Mouse (Mus musculus) ovary, postnatal 10 days (tissue): ENCODE data around the gene Siah2.

Experiments used
- DNase-seq: peaks from one replicate; pipeline ENCODE4 v3.0.0; 2022; ENCODE audit warnings: low spot score

Gene Siah2

DNA sequence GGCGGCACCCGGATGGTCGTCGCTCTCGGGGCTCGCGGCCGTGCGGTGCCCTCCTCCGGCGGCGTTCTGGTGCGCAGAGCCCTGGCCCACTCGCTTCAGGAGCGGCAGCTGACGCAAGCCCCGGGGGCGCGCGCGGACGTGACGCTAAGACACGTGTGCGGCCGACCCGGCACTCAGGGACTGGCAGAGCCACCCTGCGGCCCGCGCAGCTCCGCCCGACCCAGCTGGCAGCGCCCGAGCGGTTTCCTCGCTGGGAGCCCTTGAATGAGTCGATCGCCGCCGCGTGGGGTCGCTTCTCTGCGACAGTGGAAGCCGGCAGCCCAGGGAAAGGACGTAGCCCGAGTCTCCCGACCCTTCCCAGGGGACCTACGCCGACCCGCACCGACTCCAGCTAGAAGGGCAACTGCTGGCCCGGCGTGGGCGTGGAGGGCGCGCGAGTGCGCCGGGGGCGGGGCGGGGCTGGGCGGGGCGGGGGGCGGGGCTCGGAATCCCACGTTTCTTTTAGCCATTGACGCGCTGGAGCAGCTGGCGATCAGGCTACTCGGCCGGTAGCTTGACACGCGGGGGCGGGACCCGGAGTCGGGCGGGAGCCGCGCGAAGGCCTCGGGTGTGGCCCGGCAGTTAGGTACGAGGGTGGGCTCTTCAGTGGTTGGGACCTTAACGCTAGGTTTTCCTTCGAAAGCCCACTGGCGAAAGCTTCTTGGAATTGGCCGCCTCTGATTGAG is at the start of gene Siah2:
Siah2 (minus strand) TSS at position 404 of the 725 bp plus-strand sequence.
- DNase-seq: peak; percentile 79

DNA sequence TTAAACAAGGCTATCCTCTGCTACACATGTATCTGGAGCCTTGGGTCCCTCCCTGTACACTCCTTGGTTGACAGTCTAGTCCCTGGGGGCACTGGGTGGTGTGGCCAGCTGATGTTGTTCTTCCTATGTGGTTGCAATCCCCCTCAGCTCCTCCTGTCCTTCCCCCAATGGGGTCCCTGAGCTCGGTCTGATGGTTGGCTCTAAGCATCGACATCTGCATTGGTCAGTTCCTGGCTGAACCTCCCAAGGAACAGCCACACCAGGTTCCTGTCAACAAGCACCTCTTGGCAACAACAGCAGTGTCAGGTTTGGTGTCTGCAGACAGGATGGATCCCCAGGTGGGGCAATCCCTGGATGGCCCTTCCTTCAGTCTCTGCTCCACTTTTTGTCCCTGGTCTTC is 47.3 kb upstream of the Siah2 start:
- DNase-seq: no peak

GRCm38 (mm10) chr3:58738346-58739089 is 46.3 kb upstream of the Siah2 start:
- no peak for DNase-seq

GRCm38 (mm10) chr3:58731520-58731919 is 39.3 kb upstream of the Siah2 start:
- no peak for DNase-seq

GRCm38 (mm10) chr3:58730580-58730979 is 38.4 kb upstream of the Siah2 start:
- DNase-seq: no peak

DNA sequence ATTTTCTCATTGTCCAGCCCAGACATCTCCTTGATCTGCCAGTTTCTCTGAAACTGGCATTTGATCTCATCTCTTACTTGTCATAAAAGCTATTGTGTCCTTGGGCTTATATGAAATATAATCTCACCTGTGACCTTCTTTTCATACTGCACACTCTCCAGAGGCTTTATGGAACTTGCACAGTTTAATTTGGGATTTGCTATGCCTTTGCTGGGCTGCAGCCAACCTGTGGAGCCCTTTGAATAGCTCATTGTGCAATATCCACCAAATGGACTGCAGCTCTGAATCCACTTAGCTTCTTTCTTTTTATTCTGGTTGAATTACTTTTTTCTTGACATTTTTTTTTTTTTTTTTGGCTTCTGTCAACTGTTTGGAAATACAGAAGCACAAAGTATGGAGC is 37.3 kb upstream of the Siah2 start:
- no peak for DNase-seq

DNA sequence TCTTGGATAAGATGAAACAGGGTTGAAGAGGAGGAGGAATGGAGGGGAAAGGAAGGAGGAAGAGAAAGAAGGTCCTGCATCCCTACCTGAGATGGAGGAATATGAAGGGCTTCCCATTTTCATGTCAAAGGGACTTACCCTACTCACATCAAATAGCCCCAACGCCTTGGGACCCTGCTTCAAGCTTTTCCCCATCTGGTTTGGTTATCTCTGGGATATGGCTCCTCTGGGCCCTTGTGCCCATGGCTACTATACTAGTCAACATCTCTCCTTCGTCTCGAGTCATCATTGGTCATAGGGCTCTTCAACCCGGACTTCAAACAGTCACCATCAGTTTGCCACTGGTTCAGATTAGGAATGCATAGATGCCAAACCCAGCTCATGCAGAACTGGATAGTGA is 35.4 kb upstream of the Siah2 start:
- no peak for DNase-seq

- peak; percentile 5 for DNase-seq
Observed at GRCm38 (mm10) chr3:58727012-58727411, 34.8 kb upstream of the Siah2 start.

- DNase-seq: no peak
Observed at GRCm38 (mm10) chr3:58726374-58726773, 34.2 kb upstream of the Siah2 start.

DNA sequence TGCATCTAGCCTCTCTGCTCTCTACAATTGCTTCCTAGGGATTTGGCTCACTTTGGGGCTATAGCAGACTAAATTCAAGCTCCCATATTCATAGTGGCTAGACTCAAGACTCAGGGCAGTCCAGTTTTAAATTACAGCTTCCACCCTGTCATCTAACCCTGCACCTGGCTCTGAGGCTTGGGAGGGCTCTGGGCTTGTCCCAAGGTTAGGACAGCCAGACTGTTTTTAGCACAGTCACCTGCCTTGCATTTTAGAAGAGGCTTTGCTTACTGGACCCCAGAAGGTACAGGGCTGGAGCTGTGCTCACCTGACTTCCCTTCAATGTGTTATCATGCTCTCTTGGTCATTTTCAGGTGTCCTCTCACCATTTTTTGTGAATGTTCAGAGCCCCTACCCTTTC is 32.6 kb upstream of the Siah2 start:
- DNase-seq: no peak

- DNase-seq: no peak
Observed at GRCm38 (mm10) chr3:58723656-58724055, 31.5 kb upstream of the Siah2 start.

DNA sequence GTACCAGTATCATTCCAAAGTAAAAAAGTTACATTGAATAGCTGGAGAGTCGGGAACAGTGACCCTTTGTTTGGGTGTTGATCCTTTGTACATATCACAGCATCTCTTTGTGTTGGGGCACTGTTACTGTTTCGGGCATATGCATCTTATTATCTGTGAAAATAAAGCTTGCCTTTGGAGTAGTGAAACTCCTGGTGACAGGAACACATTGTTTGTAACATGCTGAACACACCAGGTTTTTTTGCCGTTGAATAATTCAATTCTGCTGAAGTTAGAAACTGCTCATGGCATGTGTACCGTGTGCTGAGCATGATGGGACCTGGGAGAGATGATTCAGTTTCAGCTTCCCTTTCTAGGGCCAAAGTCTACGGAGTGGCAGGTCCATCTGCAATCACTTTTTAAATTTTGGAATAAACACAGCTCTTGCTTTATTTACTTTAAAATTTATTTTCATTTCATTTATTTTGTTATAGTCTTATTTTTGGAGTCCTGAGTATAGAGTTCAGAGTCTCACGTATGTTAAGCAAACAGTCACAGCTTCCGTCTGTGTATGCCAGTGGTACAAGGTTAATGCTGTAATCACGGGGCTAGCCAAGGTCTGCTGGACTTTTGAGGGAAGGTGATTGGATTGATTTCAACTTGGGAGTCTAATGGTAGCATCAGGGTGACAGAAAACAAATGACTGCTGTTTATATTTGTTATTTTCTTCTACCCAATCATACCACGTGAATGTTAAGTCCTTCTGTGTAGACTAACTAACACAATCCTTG is 27.4 kb upstream of the Siah2 start:
- DNase-seq: no peak

GRCm38 (mm10) chr3:58716705-58717104 is 24.5 kb upstream of the Siah2 start:
- DNase-seq: no peak

GRCm38 (mm10) chr3:58714767-58715166 is 22.6 kb upstream of the Siah2 start:
- DNase-seq: no peak

DNA sequence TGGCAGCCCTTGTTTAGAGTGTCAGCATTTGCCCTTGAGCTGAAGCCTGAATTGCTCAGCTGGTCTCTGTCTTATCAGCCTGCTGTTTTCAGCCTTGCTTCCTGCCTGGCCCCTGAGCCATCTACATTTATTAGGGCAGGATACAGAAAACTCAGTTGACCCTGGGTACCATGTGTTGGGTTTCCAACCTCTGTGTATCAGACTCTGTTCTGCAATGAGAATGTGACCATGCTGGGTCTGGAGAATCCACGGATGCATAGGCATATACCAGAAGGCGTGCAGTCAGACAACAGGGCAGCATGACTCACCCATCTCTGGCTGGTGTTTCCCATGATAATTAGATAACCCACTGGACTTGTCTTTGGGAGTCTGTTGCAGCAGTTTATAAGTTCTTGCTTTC is 21.8 kb upstream of the Siah2 start:
- DNase-seq: no peak

GRCm38 (mm10) chr3:58713191-58713590 is 21.0 kb upstream of the Siah2 start:
- no peak for DNase-seq

- DNase-seq: no peak
Observed at GRCm38 (mm10) chr3:58704547-58704946, 12.3 kb upstream of the Siah2 start.

- no peak for DNase-seq
Observed at GRCm38 (mm10) chr3:58703748-58704147, 11.5 kb upstream of the Siah2 start.

DNA sequence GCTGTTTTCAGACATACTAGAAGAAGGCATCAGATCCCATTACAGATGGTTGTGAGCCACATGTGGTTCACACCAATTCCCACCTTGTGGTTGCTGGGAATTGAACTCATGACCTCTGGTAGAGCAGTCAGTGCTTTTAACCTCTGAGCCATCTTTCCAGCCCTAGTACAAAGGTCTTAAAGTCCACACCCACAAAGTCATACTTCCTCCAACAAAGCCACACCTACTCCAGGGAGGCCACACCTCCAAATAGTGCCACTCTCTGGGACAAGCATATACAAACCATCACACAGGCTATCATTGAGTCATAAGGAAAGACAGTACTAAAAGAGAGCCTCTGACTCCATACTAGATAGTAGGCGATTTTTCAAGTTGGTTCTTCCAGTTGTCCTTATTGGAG is 10.1 kb upstream of the Siah2 start:
- no peak for DNase-seq

DNA sequence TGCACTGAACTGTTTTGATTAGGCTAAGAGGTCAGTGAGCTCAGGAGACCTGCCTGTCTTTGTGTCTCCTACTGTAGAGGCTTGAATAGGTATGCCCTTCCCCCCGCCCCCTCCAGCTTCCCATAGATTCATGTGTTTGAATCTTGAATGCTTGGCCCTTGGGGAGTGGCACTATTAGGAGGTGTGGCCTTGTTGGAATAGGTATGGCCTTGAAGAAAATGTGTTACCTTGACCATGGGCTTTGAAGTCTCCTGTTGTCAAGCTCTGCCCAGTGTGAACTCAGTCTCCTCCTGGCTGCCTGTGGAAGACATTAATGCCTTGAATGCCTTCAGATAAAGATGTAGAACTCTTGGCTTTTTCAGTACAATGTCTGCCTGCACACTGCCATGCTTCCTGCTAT is 9.2 kb upstream of the Siah2 start:
- no peak for DNase-seq

- no peak for DNase-seq
Observed at GRCm38 (mm10) chr3:58697926-58698325, 5.7 kb upstream of the Siah2 start.

DNA sequence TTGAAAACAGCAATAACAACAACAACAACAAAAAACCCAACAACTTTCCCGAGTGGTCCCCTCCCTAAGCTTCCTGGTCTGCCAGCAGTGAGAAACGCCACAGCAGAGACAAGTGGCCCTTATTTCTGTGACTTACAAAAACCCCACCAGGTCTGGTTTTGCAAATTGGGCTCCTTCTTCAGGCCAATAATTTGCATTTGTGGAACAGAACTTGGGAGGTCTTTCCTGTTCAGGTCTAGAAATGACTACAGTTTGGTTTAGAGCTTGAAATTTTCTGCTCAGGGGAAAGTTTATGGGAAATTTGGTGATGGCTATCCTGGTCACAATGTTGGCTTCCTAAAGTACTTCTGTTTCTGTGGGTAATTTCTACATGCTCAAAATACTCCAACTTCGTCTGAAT is 4.6 kb upstream of the Siah2 start:
- no peak for DNase-seq

DNA sequence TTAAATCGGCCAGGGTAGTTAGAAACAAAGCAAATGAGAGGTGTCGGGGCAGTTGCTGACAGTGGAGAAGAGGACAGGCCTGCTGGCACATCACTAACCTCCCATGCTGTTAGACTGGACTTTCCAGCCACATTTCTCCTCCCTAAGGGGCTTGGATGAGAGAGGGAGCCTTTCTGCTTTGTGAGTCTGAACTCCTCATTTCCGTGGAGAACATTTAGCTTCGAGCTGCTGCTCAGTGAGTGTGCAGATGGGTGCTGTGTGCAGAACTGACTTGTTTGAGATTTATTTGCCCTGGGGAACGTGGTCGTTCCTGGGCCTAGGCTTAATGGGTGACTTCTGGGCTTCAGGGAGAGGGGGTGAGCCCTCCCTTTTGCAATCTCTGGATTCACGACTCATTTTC is 3.3 kb upstream of the Siah2 start:
- no peak for DNase-seq
